Mouse (Mus musculus): ENCODE data around the gene Slc39a8. TPM values are rescaled to one million over a fixed set of nuclear protein-coding genes. Genes with fewer than 3 reads are reported as not detected.

Gene Slc39a8
- polyA plus RNA-seq (2015; fragmentation: Nextera tagmentation; extraction: Ambion mirVana): 7.6 and 8.3 TPM in 2 replicates

GRCm38 (mm10) chr3:135825016-135825753, at the start of gene Slc39a8:
Gene Slc39a8, plus strand, starts transcription at chr3:135825279.
- WGBS: 3% methylated on average over 22 of the region's 22 CpGs
- ATAC-seq: peak; percentile 86
- H3K9me3 ChIP-seq: no peaks in the 10 kb centered on the region
- H3K27ac ChIP-seq: peak within 1 kb of the TSS; percentile 25
- H3K27me3 ChIP-seq: peaks cover 11% of the 10 kb centered on the region; the same call in 1 of the 2 replicates
- peaks cover 19% of the 10 kb centered on the region for H3K4me1 ChIP-seq (replicated peaks)
- H3K9ac ChIP-seq (replicated peaks): peak within 1 kb of the TSS; percentile 72
- H3K4me2 ChIP-seq (replicated peaks): peak within 1 kb of the TSS; percentile 96
- H3K4me3 ChIP-seq (replicated peaks): peak within 1 kb of the TSS; percentile 60
- H3K36me3 ChIP-seq: no peaks in the 10 kb centered on the region

GRCm38 (mm10) chr3:135785065-135785464, 40.0 kb upstream of the Slc39a8 start:
- Histone ChIP-seq H3K9me3 (no peaks in the 10 kb centered on the region), H3K9ac (replicated peaks) (no peak overlapping the region), H3K36me3 (no peaks in the 10 kb centered on the region), H3K27me3 (no peaks in the 10 kb centered on the region), H3K27ac (no peak overlapping the region), H3K4me2 (replicated peaks) (no peak overlapping the region), H3K4me1 (replicated peaks) (no peaks in the 10 kb centered on the region), H3K4me3 (replicated peaks) (no peak overlapping the region)
- WGBS: 89% methylated on average over 7 of the region's 7 CpGs
- ATAC-seq: no peak

GRCm38 (mm10) chr3:135796117-135796516, 29.0 kb upstream of the Slc39a8 start:
- H3K4me2 ChIP-seq (replicated peaks): no peak overlapping the region
- H3K27ac ChIP-seq: no peak overlapping the region
- WGBS: 96% methylated on average over 6 of the region's 6 CpGs
- H3K36me3 ChIP-seq: no peaks in the 10 kb centered on the region
- no peak overlapping the region for H3K9ac ChIP-seq (replicated peaks)
- H3K9me3 ChIP-seq: no peaks in the 10 kb centered on the region
- no peaks in the 10 kb centered on the region for H3K4me1 ChIP-seq (replicated peaks)
- no peak overlapping the region for H3K4me3 ChIP-seq (replicated peaks)
- H3K27me3 ChIP-seq: no peaks in the 10 kb centered on the region
- no peak for ATAC-seq

GRCm38 (mm10) chr3:135798241-135798640, 26.8 kb upstream of the Slc39a8 start:
- Histone ChIP-seq H3K27ac (no peak overlapping the region), H3K27me3 (no peaks in the 10 kb centered on the region), H3K4me2 (replicated peaks) (no peak overlapping the region), H3K36me3 (no peaks in the 10 kb centered on the region), H3K4me1 (replicated peaks) (no peaks in the 10 kb centered on the region), H3K9me3 (no peaks in the 10 kb centered on the region), H3K9ac (replicated peaks) (no peak overlapping the region), H3K4me3 (replicated peaks) (no peak overlapping the region)
- no peak for ATAC-seq
- WGBS: 76% methylated on average over 3 of the region's 3 CpGs

GRCm38 (mm10) chr3:135798665-135799064, 26.4 kb upstream of the Slc39a8 start:
- Histone ChIP-seq H3K27me3 (no peaks in the 10 kb centered on the region), H3K9me3 (no peaks in the 10 kb centered on the region), H3K4me2 (replicated peaks) (no peak overlapping the region), H3K36me3 (no peaks in the 10 kb centered on the region), H3K9ac (replicated peaks) (no peak overlapping the region), H3K4me3 (replicated peaks) (no peak overlapping the region), H3K27ac (no peak overlapping the region), H3K4me1 (replicated peaks) (no peaks in the 10 kb centered on the region)
- ATAC-seq: no peak
- 76% methylated on average over 1 of the region's 1 CpGs for WGBS

GRCm38 (mm10) chr3:135814665-135815064, 10.4 kb upstream of the Slc39a8 start:
- Histone ChIP-seq H3K27ac (no peak overlapping the region), H3K4me3 (replicated peaks) (no peak overlapping the region), H3K4me1 (replicated peaks) (no peaks in the 10 kb centered on the region), H3K27me3 (no peaks in the 10 kb centered on the region), H3K9me3 (no peaks in the 10 kb centered on the region), H3K36me3 (no peaks in the 10 kb centered on the region), H3K9ac (replicated peaks) (no peak overlapping the region), H3K4me2 (replicated peaks) (no peak overlapping the region)
- WGBS: 84% methylated on average over 14 of the region's 14 CpGs
- no peak for ATAC-seq

- 85% methylated on average over 5 of the region's 5 CpGs for WGBS
- no peaks in the 10 kb centered on the region for H3K36me3 ChIP-seq
- H3K9me3 ChIP-seq: no peaks in the 10 kb centered on the region
- H3K27me3 ChIP-seq: no peaks in the 10 kb centered on the region
- no peak overlapping the region for H3K4me3 ChIP-seq (replicated peaks)
- no peak for ATAC-seq
- no peak overlapping the region for H3K27ac ChIP-seq
- H3K9ac ChIP-seq (replicated peaks): no peak overlapping the region
- no peak overlapping the region for H3K4me2 ChIP-seq (replicated peaks)
- no peaks in the 10 kb centered on the region for H3K4me1 ChIP-seq (replicated peaks)
Observed at GRCm38 (mm10) chr3:135815973-135816727, 8.9 kb upstream of the Slc39a8 start.

- Histone ChIP-seq H3K4me1 (replicated peaks) (no peaks in the 10 kb centered on the region), H3K27me3 (no peaks in the 10 kb centered on the region), H3K9ac (replicated peaks) (no peak overlapping the region), H3K36me3 (no peaks in the 10 kb centered on the region), H3K9me3 (no peaks in the 10 kb centered on the region), H3K4me3 (replicated peaks) (no peak overlapping the region), H3K4me2 (replicated peaks) (no peak overlapping the region), H3K27ac (no peak overlapping the region)
- 58% methylated on average over 1 of the region's 1 CpGs for WGBS
- no peak for ATAC-seq
Observed at GRCm38 (mm10) chr3:135817124-135817523, 8.0 kb upstream of the Slc39a8 start.

GRCm38 (mm10) chr3:135824436-135824835, 643 bp upstream of the Slc39a8 start:
- no peak for ATAC-seq

GRCm38 (mm10) chr3:135825754-135826683, 940 bp downstream of the Slc39a8 start:
- H3K36me3 ChIP-seq: no peaks in the 10 kb centered on the region
- peak overlapping the region; percentile 25 for H3K27ac ChIP-seq
- under 1% methylated on average over 57 of the region's 57 CpGs for WGBS
- peak; percentile 85 for ATAC-seq
- H3K4me3 ChIP-seq (replicated peaks): peak overlapping the region; percentile 60
- H3K27me3 ChIP-seq: peaks cover 11% of the 10 kb centered on the region; the same call in 1 of the 2 replicates
- peaks cover 19% of the 10 kb centered on the region for H3K4me1 ChIP-seq (replicated peaks)
- H3K9ac ChIP-seq (replicated peaks): peak overlapping the region; percentile 72
- H3K9me3 ChIP-seq: no peaks in the 10 kb centered on the region
- peak overlapping the region; percentile 96 for H3K4me2 ChIP-seq (replicated peaks)

More at GRCm38 (mm10) chr3:135824436-135824835, 643 bp upstream of the Slc39a8 start:
- 33% methylated on average over 1 of the region's 4 CpGs for WGBS
- peaks cover 11% of the 10 kb centered on the region; the same call in 1 of the 2 replicates for H3K27me3 ChIP-seq
- H3K9me3 ChIP-seq: no peaks in the 10 kb centered on the region
- no peaks in the 10 kb centered on the region for H3K36me3 ChIP-seq
- no peak overlapping the region for H3K27ac ChIP-seq
- no peak overlapping the region for H3K4me2 ChIP-seq (replicated peaks)
- peaks cover 19% of the 10 kb centered on the region for H3K4me1 ChIP-seq (replicated peaks)
- no peak overlapping the region for H3K4me3 ChIP-seq (replicated peaks)
- no peak overlapping the region for H3K9ac ChIP-seq (replicated peaks)

GRCm38 (mm10) chr3:135826684-135827249, 1.7 kb downstream of the Slc39a8 start:
- H3K9ac ChIP-seq (replicated peaks): peak overlapping the region; percentile 72
- 21% methylated on average over 12 of the region's 12 CpGs for WGBS
- no peak overlapping the region for H3K27ac ChIP-seq
- H3K9me3 ChIP-seq: no peaks in the 10 kb centered on the region
- peaks cover 11% of the 10 kb centered on the region; the same call in 1 of the 2 replicates for H3K27me3 ChIP-seq
- H3K4me3 ChIP-seq (replicated peaks): peak overlapping the region; percentile 60
- ATAC-seq: no peak
- H3K4me1 ChIP-seq (replicated peaks): peaks cover 19% of the 10 kb centered on the region
- H3K36me3 ChIP-seq: no peaks in the 10 kb centered on the region
- peak overlapping the region; percentile 96 for H3K4me2 ChIP-seq (replicated peaks)

All from midbrain, embryonic 13.5 days (tissue).